Comparison of ENCODE assay signal across 8 mouse cellular contexts in genomic region chr6:50890370-50891204, GRCm38 (mm10).
DNase-seq lines count a peak whose midpoint lies in the region; ATAC-seq and TF ChIP-seq lines count a peak whose summit lies in the region.

No protein-coding gene starts in this region.

- no peak overlapping the region for H3K27ac ChIP-seq in left cerebral cortex, adult 2 months

- no peak overlapping the region for H3K4me3 ChIP-seq in left cerebral cortex, adult 2 months

- ATAC-seq in erythroid progenitor cell, adult 5-6 weeks (replicated peaks; ENCODE audit: low FRiP score, poor library complexity, severe bottlenecking): peak; percentile 89

- DNase-seq in urinary bladder, postnatal 4 days (ENCODE audit: low spot score in 2 of 2): peak; percentile 33 to 50
- DNase-seq in urinary bladder, postnatal 14 days (ENCODE audit: low spot score): no peak
- peak; percentile 44 to 48 for DNase-seq in heart, postnatal 14 days
- peak; percentile 9 to 12 for DNase-seq in left cerebral cortex, adult 2 months (ENCODE audit: extremely low spot score in 1 of 2, low spot score in 2 of 2)
- peak; percentile 20 for DNase-seq in lung, postnatal 25 days (ENCODE audit: low spot score)
- peak; percentile 1 for DNase-seq in skeletal muscle tissue, adult 2 months (ENCODE audit: low read depth, low spot score)
- DNase-seq in thymus, postnatal 10 days (ENCODE audit: low spot score in 2 of 2): no peak

- intact Hi-C loops in heart, postnatal 14 days (cut with DNase I): no loop called here
- intact Hi-C loops in left cerebral cortex, adult 2 months (cut with DNase I): no loop called here

- no peak for TF ChIP-seq CTCF in left cerebral cortex, adult 2 months (IDR thresholded peaks at IDR 0.05)

Comparison
In these comparisons a context has a peak if more than half of its experiments do, and no peak if none do; other contexts are left out.
1. DNase-seq: peak in urinary bladder, postnatal 4 days (2 of 2), heart, postnatal 14 days (2 of 2), left cerebral cortex, adult 2 months (2 of 2), lung, postnatal 25 days (single experiment) and skeletal muscle tissue, adult 2 months (single experiment); none in urinary bladder, postnatal 14 days (single experiment) and thymus, postnatal 10 days (0 of 2).